Mouse (Mus musculus): Measurements from ENCODE around the gene Pop4. TPM values are rescaled to one million over a fixed set of nuclear protein-coding genes. Genes with fewer than 3 reads are reported as not detected.
A peak's percentile ranks its signal among the peaks of the same experiment; 100 is the strongest.
"Not testable (repeated sequence)": the region's sequence is repeated elsewhere in the genome, so short reads cannot be mapped to it uniquely, and the experiment has no call there.

Gene Pop4
- polyA plus RNA-seq (2016; fragmentation: Nextera tagmentation; extraction: Ambion mirVana): 82.9 and 89.6 TPM in 2 replicates

GRCm38 (mm10) chr7:38270703-38271510 lies at the start of gene Pop4:
Pop4 (minus strand) TSS chr7:38271423.
- H3K36me3 ChIP-seq: peaks cover 32% of the 10 kb centered on the region
- H3K4me1 ChIP-seq: peaks cover 16% of the 10 kb centered on the region
- WGBS: 1% methylated on average over 38 of the region's 38 CpGs
- H3K27me3 ChIP-seq (ENCODE audit: low read depth, poor library complexity, severe bottlenecking): no peaks in the 10 kb centered on the region
- peak; percentile 97 for DNase-seq (ENCODE audit: low spot score)
- H3K9me3 ChIP-seq (replicated peaks): no peaks in the 10 kb centered on the region
- H3K4me3 ChIP-seq: peak within 1 kb of the TSS; percentile 84
- H3K27ac ChIP-seq: peak within 1 kb of the TSS; percentile 88

GRCm38 (mm10) chr7:38320641-38321040 lies 49.4 kb upstream of the Pop4 start:
- H3K4me3 ChIP-seq: no peak overlapping the region
- 92% methylated on average over 2 of the region's 2 CpGs for WGBS

GRCm38 (mm10) chr7:38282192-38282591 lies 11.0 kb upstream of the Pop4 start:
- H3K4me3 ChIP-seq; H3K27ac ChIP-seq; H3K27me3 ChIP-seq (ENCODE audit: low read depth, poor library complexity, severe bottlenecking); H3K9me3 ChIP-seq (replicated peaks); DNase-seq (ENCODE audit: low spot score); H3K36me3 ChIP-seq; H3K4me1 ChIP-seq: not testable (repeated sequence)
- WGBS: 34% methylated on average over 4 of the region's 4 CpGs

More at GRCm38 (mm10) chr7:38320641-38321040, 49.4 kb upstream of the Pop4 start:
- H3K27me3 ChIP-seq (ENCODE audit: low read depth, poor library complexity, severe bottlenecking): no peaks in the 10 kb centered on the region
- H3K4me1 ChIP-seq: no peaks in the 10 kb centered on the region
- no peaks in the 10 kb centered on the region for H3K36me3 ChIP-seq
- no peak for DNase-seq (ENCODE audit: low spot score)
- no peaks in the 10 kb centered on the region for H3K9me3 ChIP-seq (replicated peaks)
- H3K27ac ChIP-seq: no peak overlapping the region

GRCm38 (mm10) chr7:38272551-38272950 lies 1.3 kb upstream of the Pop4 start:
- Histone ChIP-seq H3K9me3 (replicated peaks) (no peaks in the 10 kb centered on the region), H3K27me3 (ENCODE audit: low read depth, poor library complexity, severe bottlenecking) (no peaks in the 10 kb centered on the region), H3K36me3 (peaks cover 15% of the 10 kb centered on the region), H3K4me3 (no peak overlapping the region), H3K4me1 (peaks cover 16% of the 10 kb centered on the region), H3K27ac (no peak overlapping the region)
- DNase-seq (ENCODE audit: low spot score): no peak

DNA sequence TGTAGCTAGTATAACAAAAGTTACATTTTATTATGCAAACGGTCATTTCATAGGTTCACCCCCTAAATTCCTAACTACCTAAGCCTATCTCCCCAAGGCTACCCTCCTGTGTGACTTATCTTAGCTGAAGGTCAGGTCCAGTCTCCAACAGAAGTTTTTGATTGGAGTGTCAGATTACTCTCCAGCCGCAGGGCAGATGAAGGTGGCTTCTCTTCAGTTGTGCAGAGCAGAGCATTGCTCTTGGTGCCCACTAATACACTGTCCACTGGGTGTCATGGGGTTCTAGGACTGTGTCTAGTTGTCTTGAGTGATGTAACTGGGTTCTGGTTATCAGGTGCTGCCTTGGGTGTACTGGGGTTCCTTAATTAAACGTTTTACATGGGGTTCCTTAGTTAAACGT lies 636 bp upstream of the Pop4 start:
- DNase-seq (ENCODE audit: low spot score): no peak
- peaks cover 16% of the 10 kb centered on the region for H3K4me1 ChIP-seq
- peak overlapping the region; percentile 84 for H3K4me3 ChIP-seq
- H3K27ac ChIP-seq: peak overlapping the region; percentile 88
- WGBS: 21% methylated on average over 4 of the region's 4 CpGs
- no peaks in the 10 kb centered on the region for H3K27me3 ChIP-seq (ENCODE audit: low read depth, poor library complexity, severe bottlenecking)
- H3K36me3 ChIP-seq: peaks cover 22% of the 10 kb centered on the region
- H3K9me3 ChIP-seq (replicated peaks): no peaks in the 10 kb centered on the region

DNA sequence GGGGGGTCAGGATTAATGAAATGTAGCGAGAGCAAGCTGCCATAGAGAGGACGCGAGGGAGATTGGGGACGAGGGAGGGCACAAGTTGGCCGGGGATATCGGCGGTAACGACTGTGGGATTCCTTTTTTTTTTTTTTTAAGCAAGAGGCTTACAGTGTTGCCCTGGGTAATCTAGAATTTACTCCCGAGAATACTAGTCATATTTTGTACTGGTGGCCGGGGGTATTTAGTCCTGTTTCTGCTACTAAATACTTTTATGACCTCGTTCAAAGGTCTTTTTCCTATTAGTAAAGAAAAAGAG lies 238 bp upstream of the Pop4 start:
- H3K36me3 ChIP-seq: peaks cover 26% of the 10 kb centered on the region
- DNase-seq (ENCODE audit: low spot score): no peak
- H3K4me1 ChIP-seq: peaks cover 16% of the 10 kb centered on the region
- H3K27me3 ChIP-seq (ENCODE audit: low read depth, poor library complexity, severe bottlenecking): no peaks in the 10 kb centered on the region
- H3K4me3 ChIP-seq: peak overlapping the region; percentile 84
- H3K27ac ChIP-seq: peak overlapping the region; percentile 88
- WGBS: under 1% methylated on average over 11 of the region's 11 CpGs
- H3K9me3 ChIP-seq (replicated peaks): no peaks in the 10 kb centered on the region

DNA sequence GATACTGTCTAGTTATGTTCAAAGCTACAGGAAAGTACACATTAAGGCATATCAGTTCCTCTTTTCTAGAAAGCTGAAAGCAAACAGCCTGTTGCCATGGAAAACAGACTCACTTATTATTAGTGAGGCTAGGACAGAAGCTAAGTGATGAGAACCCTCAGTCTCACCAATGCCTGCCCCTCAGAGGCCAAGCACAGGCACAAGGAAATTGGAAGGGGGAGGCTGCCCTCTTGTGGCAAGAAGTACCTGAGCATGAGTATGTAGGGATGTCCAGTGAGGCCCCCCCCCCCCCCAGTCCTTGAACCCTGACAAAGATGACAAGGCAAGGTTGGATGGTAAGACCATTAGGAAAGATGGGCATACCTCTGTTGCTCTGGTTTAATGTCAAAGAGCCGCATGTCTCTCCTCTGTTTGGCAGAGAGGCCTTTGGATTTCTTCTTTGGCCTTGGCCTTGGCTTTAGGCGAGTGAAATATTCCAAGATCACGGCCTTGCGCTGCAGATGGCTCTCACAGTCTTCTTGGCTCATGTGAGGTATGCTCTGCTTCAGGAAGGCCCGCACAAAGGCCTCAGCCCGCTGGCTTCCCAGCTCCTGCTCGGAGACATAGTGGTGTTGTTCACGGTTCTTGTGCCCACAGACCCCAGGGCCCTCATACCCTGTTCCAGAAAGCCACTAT lies 4.1 kb downstream of the Pop4 start:
- no peak overlapping the region for H3K27ac ChIP-seq
- H3K36me3 ChIP-seq: peaks cover 69% of the 10 kb centered on the region
- no peak overlapping the region for H3K4me3 ChIP-seq
- H3K9me3 ChIP-seq (replicated peaks): no peaks in the 10 kb centered on the region
- peak; percentile 62 for DNase-seq (ENCODE audit: low spot score)
- WGBS: 94% methylated on average over 8 of the region's 8 CpGs
- no peaks in the 10 kb centered on the region for H3K27me3 ChIP-seq (ENCODE audit: low read depth, poor library complexity, severe bottlenecking)
- H3K4me1 ChIP-seq: peaks cover 16% of the 10 kb centered on the region

GRCm38 (mm10) chr7:38262406-38262805 lies 8.8 kb downstream of the Pop4 start:
- no peak overlapping the region for H3K4me3 ChIP-seq
- H3K36me3 ChIP-seq: peaks cover 66% of the 10 kb centered on the region
- no peaks in the 10 kb centered on the region for H3K9me3 ChIP-seq (replicated peaks)
- no peak overlapping the region for H3K27ac ChIP-seq
- 93% methylated on average over 5 of the region's 5 CpGs for WGBS
- H3K27me3 ChIP-seq (ENCODE audit: low read depth, poor library complexity, severe bottlenecking): no peaks in the 10 kb centered on the region
- DNase-seq (ENCODE audit: low spot score): no peak
- H3K4me1 ChIP-seq: no peaks in the 10 kb centered on the region

- Histone ChIP-seq H3K27me3 (ENCODE audit: low read depth, poor library complexity, severe bottlenecking) (no peaks in the 10 kb centered on the region), H3K36me3 (peaks cover 38% of the 10 kb centered on the region), H3K27ac (no peak overlapping the region), H3K4me1 (no peaks in the 10 kb centered on the region), H3K9me3 (replicated peaks) (no peaks in the 10 kb centered on the region), H3K4me3 (no peak overlapping the region)
- WGBS: 92% methylated on average over 2 of the region's 2 CpGs
- DNase-seq (ENCODE audit: low spot score): no peak
Measured at GRCm38 (mm10) chr7:38259631-38260030, 11.6 kb downstream of the Pop4 start.

- H3K4me3 ChIP-seq: no peak overlapping the region
- H3K9me3 ChIP-seq (replicated peaks): no peaks in the 10 kb centered on the region
- no peaks in the 10 kb centered on the region for H3K27me3 ChIP-seq (ENCODE audit: low read depth, poor library complexity, severe bottlenecking)
- H3K4me1 ChIP-seq: no peaks in the 10 kb centered on the region
- no peaks in the 10 kb centered on the region for H3K36me3 ChIP-seq
- DNase-seq (ENCODE audit: low spot score): no peak
- no peak overlapping the region for H3K27ac ChIP-seq
Measured at GRCm38 (mm10) chr7:38253441-38253840, 17.8 kb downstream of the Pop4 start.

DNA sequence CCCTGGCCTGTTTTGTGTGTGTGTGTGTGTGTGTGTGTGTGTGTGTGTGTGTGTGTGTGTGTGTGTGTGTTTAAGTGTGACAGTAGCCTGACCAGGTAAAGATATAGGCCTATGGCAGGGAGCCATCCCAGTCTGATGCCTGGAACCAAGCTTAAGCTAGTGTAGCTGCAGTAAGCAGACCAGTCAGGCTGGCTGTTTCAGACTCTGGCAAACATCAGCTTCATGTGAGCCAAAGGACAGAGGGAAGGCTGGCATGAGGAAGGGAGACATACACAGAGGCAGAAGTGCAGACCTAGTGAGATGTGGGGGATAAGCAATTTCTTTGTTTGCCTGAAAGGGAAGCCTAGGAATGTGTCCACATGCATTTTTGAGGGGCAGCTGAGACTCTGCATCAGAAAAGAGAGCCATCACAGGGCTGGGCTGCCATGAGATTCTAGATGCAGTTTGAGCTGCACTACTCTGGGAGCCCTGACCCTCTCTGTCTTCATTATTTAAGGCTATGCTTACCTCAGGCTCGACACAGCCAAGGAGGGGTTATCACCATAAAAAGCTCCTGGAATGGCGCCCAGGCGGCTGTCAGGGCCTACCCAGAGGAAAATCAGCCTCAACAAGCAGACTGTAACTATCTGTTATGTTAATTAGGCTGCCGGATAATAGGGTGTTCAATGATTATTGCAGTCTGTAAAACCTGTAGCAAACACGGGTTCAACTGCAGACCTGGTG lies 19.6 kb downstream of the Pop4 start:
- H3K4me3 ChIP-seq: no peak overlapping the region
- no peaks in the 10 kb centered on the region for H3K36me3 ChIP-seq
- H3K9me3 ChIP-seq (replicated peaks): no peaks in the 10 kb centered on the region
- 43% methylated on average over 5 of the region's 5 CpGs for WGBS
- H3K4me1 ChIP-seq: no peaks in the 10 kb centered on the region
- no peak overlapping the region for H3K27ac ChIP-seq
- DNase-seq (ENCODE audit: low spot score): no peak
- H3K27me3 ChIP-seq (ENCODE audit: low read depth, poor library complexity, severe bottlenecking): no peaks in the 10 kb centered on the region

GRCm38 (mm10) chr7:38242417-38242816 lies 28.8 kb downstream of the Pop4 start:
- no peaks in the 10 kb centered on the region for H3K36me3 ChIP-seq
- no peak overlapping the region for H3K27ac ChIP-seq
- 86% methylated on average over 4 of the region's 4 CpGs for WGBS
- no peaks in the 10 kb centered on the region for H3K27me3 ChIP-seq (ENCODE audit: low read depth, poor library complexity, severe bottlenecking)
- H3K4me3 ChIP-seq: no peak overlapping the region
- H3K4me1 ChIP-seq: no peaks in the 10 kb centered on the region
- DNase-seq (ENCODE audit: low spot score): no peak
- H3K9me3 ChIP-seq (replicated peaks): no peaks in the 10 kb centered on the region; the same call in 1 of the 2 replicates

- H3K27ac ChIP-seq: no peak overlapping the region
- H3K4me3 ChIP-seq: no peak overlapping the region
- H3K36me3 ChIP-seq: no peaks in the 10 kb centered on the region
- H3K4me1 ChIP-seq: no peaks in the 10 kb centered on the region
- no peaks in the 10 kb centered on the region for H3K9me3 ChIP-seq (replicated peaks)
- H3K27me3 ChIP-seq (ENCODE audit: low read depth, poor library complexity, severe bottlenecking): no peaks in the 10 kb centered on the region
- DNase-seq (ENCODE audit: low spot score): no peak
Measured at GRCm38 (mm10) chr7:38237140-38237539, 34.1 kb downstream of the Pop4 start.

Measured in limb, embryonic 10.5 days (tissue).